Mouse (Mus musculus): ENCODE data around the gene Galnt6.

The Galnt6 gene

GRCm38 (mm10) chr15:100642451-100642850 lies 86.7 kb downstream of the Galnt6 start:
- DNase-seq, result no peak
